Mouse (Mus musculus) liver, adult 2 months (tissue): ENCODE results near the gene Jmjd6.

ENCODE experiments used
- CTCF ChIP-seq: fragments of 200-500 bp; IDR thresholded peaks from 2 replicates; pipeline ENCODE4 v1.5.1; 2011; ENCODE audit warnings: low read depth, low read length, control low read depth
- POLR2A ChIP-seq: fragments of 200-500 bp; IDR thresholded peaks from 2 replicates; pipeline ENCODE4 v1.6.1; 2011; ENCODE audit warnings: low read length, control low read depth; ENCODE audit not compliant: insufficient read depth; ENCODE audit errors: extremely low read depth

DNA sequence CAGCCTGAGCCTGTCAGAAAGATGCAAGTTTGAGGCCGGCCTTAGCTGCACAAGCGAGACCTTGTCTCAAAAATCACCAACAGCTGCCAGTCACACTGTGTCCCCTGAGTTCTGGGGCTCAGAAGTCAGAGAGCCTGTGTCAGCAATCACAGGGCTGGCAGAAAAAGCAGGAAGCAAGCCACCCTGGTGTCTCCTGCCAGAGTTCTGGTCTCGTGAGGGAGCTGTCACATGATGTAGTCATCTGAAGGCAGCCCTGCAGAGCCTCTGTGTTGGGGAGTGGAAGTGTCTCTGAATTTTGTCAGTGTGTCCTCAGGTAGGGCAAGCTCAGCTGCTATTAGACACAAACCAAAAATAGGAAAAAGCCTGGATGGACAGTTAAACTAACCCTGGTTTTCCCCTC, 24.9 kb upstream of the Jmjd6 start:
- TF ChIP-seq CTCF: no peak
- no peak for TF ChIP-seq POLR2A
